Mouse (Mus musculus) midbrain, embryonic 11.5 days (tissue): ENCODE data around the gene Me3. TPM values are rescaled to one million over a fixed set of nuclear protein-coding genes. Genes with fewer than 3 reads are reported as not detected.

ENCODE experiments used
- ATAC-seq: fragments of 200-750 bp; cut with Nextera tagmentation; 2 replicates; pipeline ENCODE4 v1.8.0; 2017; ENCODE audit warnings: moderate TSS enrichment, moderate library complexity; ENCODE audit not compliant: low FRiP score
- DNase-seq: peaks from one replicate; pipeline ENCODE4 v3.0.0; 2015; ENCODE audit warnings: low spot score; ENCODE audit errors: missing footprints
- H3K27ac ChIP-seq: fragments of 300-500 bp; sonication (generic); 2 replicates; pipeline ENCODE4 v1.5.1; 2014; ENCODE audit warnings: low read depth, low read length
- H3K27me3 ChIP-seq: fragments of 300-500 bp; sonication (generic); 2 replicates; pipeline ENCODE4 v1.6.1; 2014; ENCODE audit warnings: mild to moderate bottlenecking, low read length, moderate library complexity, mixed read lengths; ENCODE audit not compliant: control insufficient read depth, insufficient read depth
- H3K36me3 ChIP-seq: fragments of 300-500 bp; sonication (generic); 2 replicates; pipeline ENCODE4 v1.6.1; 2014; ENCODE audit warnings: mild to moderate bottlenecking, low read length, moderate library complexity, mixed read lengths; ENCODE audit not compliant: control insufficient read depth, insufficient read depth
- H3K4me1 ChIP-seq: fragments of 300-500 bp; sonication (generic); 2 replicates; pipeline ENCODE4 v1.6.1; 2014; ENCODE audit warnings: low read length; ENCODE audit not compliant: control insufficient read depth, insufficient read depth
- H3K4me2 ChIP-seq: fragments of 300-500 bp; sonication (generic); 2 replicates; pipeline ENCODE4 v1.6.1; 2014; ENCODE audit warnings: mild to moderate bottlenecking, moderate library complexity
- H3K4me3 ChIP-seq: fragments of 300-500 bp; sonication (generic); 2 replicates; pipeline ENCODE4 v1.5.1; 2014; ENCODE audit warnings: low read depth, low read length
- H3K9ac ChIP-seq: fragments of 300-500 bp; sonication (generic); 2 replicates; pipeline ENCODE4 v1.6.1; 2014; ENCODE audit warnings: low read length
- H3K9me3 ChIP-seq: fragments of 300-500 bp; sonication (generic); 2 replicates; pipeline ENCODE4 v1.6.1; 2016; ENCODE audit warnings: low read length; ENCODE audit not compliant: control insufficient read depth
- WGBS: fragments of 180-500 bp; shearing (Covaris S2); extraction: QIAGEN DNeasy Blood & Tissue Kit; methylation state at CpG from one replicate; pipeline ENCODE4 v1.1.7; 2014; 5-methylcytosine and 5-hydroxymethylcytosine counted together
- polyA plus RNA-seq: library from polyadenylated mRNA; unstranded; fragments of >200 nt; fragmentation: Nextera tagmentation; extraction: Ambion mirVana; gene quantifications from 2 replicates; pipeline ENCODE4 v1.2.1, GENCODE M21; 2014

Me3 gene
- 0.84 and 0.86 TPM in 2 replicates for polyA plus RNA-seq

DNA sequence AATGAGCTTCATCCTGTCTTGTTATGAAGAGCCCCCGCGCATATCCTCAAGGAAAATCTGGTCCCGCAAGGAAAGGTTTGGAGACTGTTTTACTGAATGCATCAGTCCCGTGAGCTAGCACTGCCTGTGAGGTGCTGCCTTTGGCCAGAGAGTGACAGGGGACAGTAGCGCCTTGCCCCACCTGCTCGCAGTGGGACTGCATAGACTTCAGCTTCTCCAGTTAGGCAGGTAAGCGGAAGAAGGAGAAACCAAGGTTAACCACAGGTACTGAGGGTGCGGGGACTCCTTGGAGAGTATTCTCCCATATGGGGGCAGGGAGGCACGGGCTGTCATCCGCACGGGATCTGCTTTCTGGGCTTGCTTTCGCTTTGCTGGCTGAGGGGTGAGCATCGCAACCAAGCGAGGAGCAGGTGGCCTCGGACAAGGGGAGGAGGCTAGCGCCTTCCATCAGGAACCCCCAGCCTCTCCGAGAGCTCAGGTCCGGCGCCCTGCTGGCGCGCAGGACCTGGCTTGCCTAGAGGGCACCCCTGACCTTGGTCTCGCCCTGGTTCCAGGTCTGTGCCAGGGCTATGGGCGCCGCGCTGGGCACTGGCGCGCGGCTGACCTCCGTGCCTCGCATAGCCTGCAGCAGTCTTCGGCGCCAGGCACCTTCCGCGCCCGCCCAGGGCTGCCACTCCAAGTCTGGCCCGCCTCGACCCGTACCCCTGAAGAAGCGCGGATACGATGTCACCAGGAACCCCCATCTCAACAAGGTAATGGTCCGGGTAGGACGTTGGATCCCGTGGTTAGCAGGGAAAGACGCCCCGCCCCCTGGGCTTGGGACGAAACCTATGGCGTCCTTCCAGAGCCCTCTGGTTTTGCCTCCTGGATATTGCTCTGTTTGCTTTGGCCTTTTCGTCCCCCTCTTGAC is at the start of gene Me3:
Gene Me3, plus strand, starts transcription at position 51 of the 910 bp plus-strand sequence.
- Histone ChIP-seq H3K27ac (no peak within 1 kb of the TSS), H3K4me3 (peak within 1 kb of the TSS; percentile 56), H3K4me1 (peaks cover 6% of the 10 kb centered on the region; the same call in 1 of the 2 replicates), H3K4me2 (peak within 1 kb of the TSS; percentile 99), H3K9ac (peak within 1 kb of the TSS; percentile 74), H3K36me3 (no peaks in the 10 kb centered on the region), H3K27me3 (no peaks in the 10 kb centered on the region), H3K9me3 (no peaks in the 10 kb centered on the region)
- DNase-seq (peak; percentile 97), ATAC-seq (peak; percentile 79)
- WGBS: 7% methylated on average over 49 of the region's 49 CpGs

DNA sequence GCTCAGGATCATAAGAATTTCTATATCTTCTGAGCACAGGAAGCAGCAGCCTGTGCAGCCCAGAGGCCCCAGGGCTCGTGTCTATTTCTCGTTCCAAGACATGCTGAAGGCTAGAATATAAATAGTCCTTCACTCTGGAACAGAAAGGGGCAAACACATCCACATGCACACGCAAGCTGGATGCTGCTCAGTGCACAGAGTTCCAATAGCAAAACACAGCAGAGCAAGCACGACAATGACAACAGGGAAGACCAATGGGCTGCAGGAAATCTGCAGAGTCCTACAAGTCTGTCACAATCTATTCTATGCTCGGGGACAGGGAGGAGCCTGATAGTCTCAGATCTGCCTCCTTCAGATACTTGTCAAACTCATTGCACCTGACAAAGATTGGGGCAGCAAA is 42.2 kb upstream of the Me3 start:
- 79% methylated on average over 5 of the region's 5 CpGs for WGBS
- Histone ChIP-seq H3K27me3 (no peaks in the 10 kb centered on the region), H3K4me2 (no peak overlapping the region), H3K36me3 (no peaks in the 10 kb centered on the region), H3K9me3 (no peaks in the 10 kb centered on the region), H3K27ac (no peak overlapping the region), H3K9ac (no peak overlapping the region), H3K4me3 (no peak overlapping the region), H3K4me1 (no peaks in the 10 kb centered on the region)
- ATAC-seq: no peak
- DNase-seq: no peak

GRCm38 (mm10) chr7:89590542-89591251 is 41.5 kb upstream of the Me3 start:
- DNase-seq: no peak
- Histone ChIP-seq H3K4me1 (no peaks in the 10 kb centered on the region), H3K4me2 (no peak overlapping the region), H3K4me3 (no peak overlapping the region), H3K27me3 (no peaks in the 10 kb centered on the region), H3K27ac (no peak overlapping the region), H3K9me3 (no peaks in the 10 kb centered on the region), H3K36me3 (no peaks in the 10 kb centered on the region), H3K9ac (no peak overlapping the region)
- no peak for ATAC-seq
- 80% methylated on average over 3 of the region's 3 CpGs for WGBS

DNA sequence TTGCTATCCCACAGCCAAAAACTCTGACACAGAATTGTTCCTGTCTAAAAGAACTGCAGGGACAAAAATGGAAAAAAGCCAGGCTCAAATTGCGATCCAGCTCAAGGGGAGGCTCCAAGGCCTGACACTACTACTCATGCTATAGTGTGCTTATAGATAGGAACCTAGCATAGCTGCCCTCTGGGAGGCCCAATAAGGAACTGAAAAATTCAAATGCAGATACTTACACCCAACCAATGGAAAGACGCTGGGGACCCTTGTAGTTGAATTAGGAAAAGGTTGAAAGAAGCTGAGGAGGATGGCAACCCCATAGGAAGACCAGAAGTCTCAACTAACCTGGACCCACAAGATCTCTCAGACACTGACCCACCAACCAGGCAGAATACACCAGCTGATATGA is 36.4 kb upstream of the Me3 start:
- H3K4me1 ChIP-seq: no peaks in the 10 kb centered on the region
- no peak overlapping the region for H3K27ac ChIP-seq
- no peak for DNase-seq
- H3K27me3 ChIP-seq: no peaks in the 10 kb centered on the region
- H3K9ac ChIP-seq: no peak overlapping the region
- H3K4me3 ChIP-seq: no peak overlapping the region
- no peak for ATAC-seq
- H3K36me3 ChIP-seq: no peaks in the 10 kb centered on the region
- 93% methylated on average over 2 of the region's 2 CpGs for WGBS
- H3K9me3 ChIP-seq: no peaks in the 10 kb centered on the region
- H3K4me2 ChIP-seq: no peak overlapping the region

DNA sequence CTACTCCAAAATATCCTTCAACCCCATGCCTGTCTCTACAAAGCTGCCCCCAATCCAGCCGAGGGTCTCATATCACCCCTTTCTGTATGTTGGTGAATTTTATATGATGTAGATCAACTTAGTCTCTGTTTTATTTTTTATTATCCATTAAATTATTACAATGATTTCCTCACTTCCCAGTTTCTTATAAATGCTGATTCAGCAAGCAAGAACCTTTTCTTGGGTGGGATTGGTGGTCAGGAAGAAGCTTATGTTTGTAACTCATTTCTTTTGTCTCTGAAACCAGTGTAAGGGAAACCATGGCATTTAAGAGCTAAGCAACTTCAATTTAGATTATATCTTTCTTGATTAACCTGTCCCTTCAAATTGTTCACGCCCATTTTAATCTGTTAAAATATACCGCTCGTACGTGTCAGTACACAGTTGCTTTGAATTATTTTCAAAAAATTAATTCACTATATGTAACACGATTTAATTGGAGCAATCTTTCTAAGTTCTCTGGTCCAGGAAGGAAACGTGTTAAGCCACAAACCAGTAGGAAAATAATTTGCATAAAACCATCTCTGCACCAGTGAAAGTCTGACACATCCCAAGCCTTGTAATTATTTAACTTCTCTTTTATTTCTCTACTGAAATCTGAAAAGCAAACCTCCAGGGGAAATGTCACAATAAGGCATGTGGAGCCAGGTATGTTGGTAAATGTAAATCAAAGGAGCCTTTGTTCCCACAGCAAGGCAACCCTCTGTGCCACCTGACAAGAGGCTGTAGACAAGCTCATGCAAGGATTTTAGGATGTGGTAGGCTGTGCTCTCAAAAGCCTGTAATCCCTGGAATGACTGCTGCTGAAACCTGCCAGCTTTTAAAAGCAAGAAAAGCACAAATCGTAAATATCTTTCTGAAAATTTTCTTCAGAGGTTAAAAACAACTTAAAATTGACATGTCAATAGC is 26.3 kb upstream of the Me3 start:
- no peak overlapping the region for H3K4me3 ChIP-seq
- DNase-seq: peak; percentile 39
- no peak for ATAC-seq
- no peaks in the 10 kb centered on the region for H3K9me3 ChIP-seq
- no peaks in the 10 kb centered on the region for H3K36me3 ChIP-seq
- no peaks in the 10 kb centered on the region for H3K27me3 ChIP-seq
- H3K27ac ChIP-seq: no peak overlapping the region
- no peak overlapping the region for H3K9ac ChIP-seq
- no peak overlapping the region for H3K4me2 ChIP-seq
- WGBS: 84% methylated on average over 8 of the region's 8 CpGs
- H3K4me1 ChIP-seq: no peaks in the 10 kb centered on the region

DNA sequence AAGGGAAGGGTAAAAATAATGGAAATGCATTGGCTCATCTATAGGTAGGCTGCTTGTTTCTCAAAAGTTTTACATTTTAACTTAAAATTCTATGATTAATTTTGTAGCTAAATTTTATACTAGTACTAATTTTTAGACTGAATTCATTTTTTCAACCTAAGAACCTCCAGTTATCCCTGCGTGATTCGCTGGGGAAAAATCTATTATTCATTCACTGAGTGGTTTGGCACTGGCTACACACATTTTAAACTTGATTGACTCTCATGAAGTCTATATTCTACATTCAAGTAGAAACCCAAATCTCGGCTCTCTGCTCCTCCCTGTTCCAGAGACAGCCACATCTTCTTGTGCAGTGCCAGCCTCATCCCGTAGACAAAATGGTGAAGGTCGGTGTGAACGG is 24.9 kb upstream of the Me3 start:
- H3K4me3 ChIP-seq: no peak overlapping the region
- no peaks in the 10 kb centered on the region for H3K9me3 ChIP-seq
- no peak overlapping the region for H3K9ac ChIP-seq
- H3K36me3 ChIP-seq: no peaks in the 10 kb centered on the region
- WGBS: 95% methylated on average over 5 of the region's 6 CpGs
- H3K27me3 ChIP-seq: no peaks in the 10 kb centered on the region
- no peak overlapping the region for H3K27ac ChIP-seq
- ATAC-seq (no peak), DNase-seq (no peak)
- no peak overlapping the region for H3K4me2 ChIP-seq
- H3K4me1 ChIP-seq: no peaks in the 10 kb centered on the region

DNA sequence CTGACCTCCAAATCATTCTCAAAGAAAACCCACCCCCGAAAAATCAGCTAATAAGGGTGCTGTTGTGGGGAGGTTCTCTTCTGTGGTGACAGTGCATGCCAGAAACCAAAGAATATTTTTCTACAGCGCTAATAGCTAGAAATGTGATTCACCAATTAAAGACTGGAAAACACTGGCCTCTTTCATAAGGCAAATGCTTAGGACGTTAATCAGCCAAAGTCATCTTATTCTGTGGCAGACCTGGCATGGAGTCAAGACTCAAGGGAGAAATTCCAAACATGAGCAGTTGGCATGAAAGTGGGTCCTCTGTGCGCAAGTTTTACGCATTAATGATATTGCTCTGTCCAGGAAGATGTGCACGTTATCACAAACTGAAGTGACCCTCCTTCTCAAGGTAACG is 21.0 kb upstream of the Me3 start:
- DNase-seq (peak; percentile 31), ATAC-seq (no peak)
- Histone ChIP-seq H3K27me3 (no peaks in the 10 kb centered on the region), H3K4me3 (no peak overlapping the region), H3K4me1 (no peaks in the 10 kb centered on the region), H3K4me2 (no peak overlapping the region), H3K36me3 (no peaks in the 10 kb centered on the region), H3K27ac (no peak overlapping the region), H3K9me3 (no peaks in the 10 kb centered on the region), H3K9ac (no peak overlapping the region)
- WGBS: 91% methylated on average over 7 of the region's 7 CpGs

GRCm38 (mm10) chr7:89616235-89616634 is 16.0 kb upstream of the Me3 start:
- no peak for ATAC-seq
- H3K36me3 ChIP-seq: no peaks in the 10 kb centered on the region

More at GRCm38 (mm10) chr7:89616235-89616634, 16.0 kb upstream of the Me3 start:
- 92% methylated on average over 6 of the region's 6 CpGs for WGBS
- H3K4me1 ChIP-seq: no peaks in the 10 kb centered on the region
- peaks cover 4% of the 10 kb centered on the region; the same call in 1 of the 2 replicates for H3K9me3 ChIP-seq
- no peak overlapping the region for H3K4me2 ChIP-seq
- H3K27ac ChIP-seq: no peak overlapping the region
- H3K27me3 ChIP-seq: no peaks in the 10 kb centered on the region
- H3K9ac ChIP-seq: no peak overlapping the region
- no peak for DNase-seq
- no peak overlapping the region for H3K4me3 ChIP-seq
